Mouse (Mus musculus): ENCODE data around the gene Ap4e1.

- TF ChIP-seq GATA1 (IDR thresholded peaks at IDR 0.05; ENCODE audit: borderline replicate concordance, low read length) (no peak), FLI1 (IDR thresholded peaks at IDR 0.05; ENCODE audit: low read length) (no peak)
Observed at GRCm38 (mm10) chr2:127000406-127001324, 7.9 kb upstream of the Ap4e1 start.
